Comparison of ENCODE assay signal across 22 mouse cellular contexts in genomic region chr19:56091581-56091980, GRCm38 (mm10).
"Had no signal": no experiment of that assay in that cellular context is flagged by ENCODE, and none has a peak within 500 bp of the region (broad histone marks: within the 10 kb centered on the region; RNA-seq: fewer than 3 reads in every experiment).

No protein-coding gene starts in this region.

- H3K9me3 ChIP-seq: heart, embryonic 13.5 days; heart, embryonic 15.5 days; hindbrain, embryonic 13.5 days; hindbrain, embryonic 15.5 days; intestine, embryonic 15.5 days; limb, embryonic 13.5 days; limb, embryonic 15.5 days; liver, embryonic 12.5 days had no signal

- H3K27me3 ChIP-seq: heart, embryonic 15.5 days; hindbrain, embryonic 15.5 days; intestine, embryonic 15.5 days; liver, embryonic 12.5 days had no signal

- DNase-seq: gastrocnemius, postnatal 14 days; gastrocnemius, postnatal 36 days; heart, adult 11 months; heart, adult 2 months; heart, postnatal 14 days; heart, postnatal 36 days; kidney, adult 18-20 months; kidney, adult 8-10 months; kidney, postnatal 10 days; kidney, postnatal 25 days; kidney, postnatal 4 days had no signal

- H3K27ac ChIP-seq: heart, adult 2 months; heart, embryonic 13.5 days; heart, embryonic 15.5 days; hindbrain, embryonic 13.5 days; hindbrain, embryonic 15.5 days; intestine, embryonic 15.5 days; layer of hippocampus, adult 2 months; left cerebral cortex, adult 2 months; limb, embryonic 13.5 days; limb, embryonic 15.5 days; liver, embryonic 12.5 days; liver, embryonic 14.5 days had no signal

- H3K36me3 ChIP-seq: heart, embryonic 13.5 days; heart, embryonic 15.5 days; hindbrain, embryonic 13.5 days; hindbrain, embryonic 15.5 days; intestine, embryonic 15.5 days; limb, embryonic 13.5 days; limb, embryonic 15.5 days; liver, embryonic 12.5 days had no signal

- H3K4me1 ChIP-seq: heart, embryonic 15.5 days; hindbrain, embryonic 13.5 days; hindbrain, embryonic 15.5 days; liver, embryonic 12.5 days had no signal

- H3K4me3 ChIP-seq: heart, adult 2 months; heart, embryonic 13.5 days; heart, embryonic 15.5 days; hindbrain, embryonic 13.5 days; hindbrain, embryonic 15.5 days; intestine, embryonic 15.5 days; layer of hippocampus, adult 2 months; left cerebral cortex, adult 2 months; limb, embryonic 13.5 days; limb, embryonic 15.5 days; liver, embryonic 12.5 days had no signal
